Mouse (Mus musculus): ENCODE results near the gene Gm45015. TPM values are rescaled to one million over a fixed set of nuclear protein-coding genes. Genes with fewer than 3 reads are reported as not detected.
A peak's percentile ranks its signal among the peaks of the same experiment; 100 is the strongest.

The Gm45015 gene
- polyA plus RNA-seq, 1 experiment from 2014 or later = not detected

DNA sequence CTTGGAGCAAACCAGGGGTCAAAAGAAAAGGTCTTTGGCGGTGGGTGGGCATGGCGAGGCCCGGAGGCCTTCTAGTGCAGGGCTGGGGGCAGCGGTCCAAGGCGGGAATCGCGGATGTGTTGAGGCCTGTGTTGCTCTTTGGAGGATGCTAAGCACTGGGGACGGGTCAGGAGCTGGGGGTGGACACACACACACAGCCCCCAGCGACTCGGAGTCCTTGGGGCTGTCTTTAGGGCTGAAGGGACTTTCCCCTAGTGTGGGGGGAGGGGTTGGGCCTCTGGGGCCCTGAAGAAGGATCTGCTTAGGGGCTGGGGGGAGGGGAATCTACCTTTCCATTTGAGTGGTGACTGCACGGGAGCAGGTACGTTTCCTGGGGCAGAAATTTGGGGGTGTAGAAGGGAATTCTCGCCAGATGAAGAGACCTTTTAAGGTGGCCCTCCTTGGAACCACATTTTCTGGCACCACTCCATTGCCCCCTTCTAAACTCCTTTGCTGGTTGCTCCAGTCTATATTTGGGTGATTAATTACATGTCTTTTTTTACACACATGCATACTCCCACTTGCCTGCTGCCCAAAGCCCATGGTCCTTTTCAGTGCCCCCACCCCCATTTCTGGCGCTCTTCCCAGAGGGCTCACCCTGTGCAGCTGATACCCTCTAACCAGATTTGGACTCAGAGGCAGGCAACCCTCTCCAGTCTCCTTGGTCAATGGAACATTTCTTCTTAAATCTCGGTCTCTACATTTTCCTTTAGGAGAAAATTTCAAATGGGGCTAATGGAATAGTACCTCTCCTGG is 6.5 kb upstream of the Gm45015 start:
- whole genome bisulfite sequencing = 21% methylated on average over 15 of the region's 15 CpGs
- peak overlapping the region; percentile 76 for H3K9ac ChIP-seq (replicated peaks; ENCODE audit: low read length)
- no peaks in the 10 kb centered on the region for H3K4me1 ChIP-seq (ENCODE audit: control insufficient read depth, insufficient read depth, low read length)
- no peak overlapping the region for H3K27ac ChIP-seq (replicated peaks; ENCODE audit: low read depth, low read length)
- H3K27me3 ChIP-seq (ENCODE audit: control insufficient read depth, insufficient read depth, low read length) = no peaks in the 10 kb centered on the region
- peak overlapping the region; percentile 56 for H3K4me3 ChIP-seq (ENCODE audit: low read depth, low read length)
- ATAC-seq (replicated peaks; ENCODE audit: insufficient number of reproducible peaks, low FRiP score, low TSS enrichment, low read depth) (peak; percentile 70), DNase-seq (ENCODE audit: low spot score) (peak; percentile 9)
- H3K9me3 ChIP-seq (replicated peaks; ENCODE audit: control insufficient read depth, low read length) = no peaks in the 10 kb centered on the region
- H3K36me3 ChIP-seq (replicated peaks; ENCODE audit: control insufficient read depth, insufficient read depth, low read depth, low read length) = no peaks in the 10 kb centered on the region
- H3K4me2 ChIP-seq (ENCODE audit: low read depth, low read length) = peak overlapping the region; percentile 58

GRCm38 (mm10) chrX:73342483-73342895 is 5.8 kb upstream of the Gm45015 start, which contains the start of gene Zfp275:
Zfp275 (plus strand) TSS chrX:73342621.
- WGBS = 18% methylated on average over 37 of the region's 37 CpGs
- DNase-seq (ENCODE audit: low spot score) = peak; percentile 80

GRCm38 (mm10) chrX:73342068-73342467 is 5.4 kb upstream of the Gm45015 start:
- Histone ChIP-seq H3K27ac (replicated peaks; ENCODE audit: low read depth, low read length) (no peak overlapping the region), H3K4me2 (ENCODE audit: low read depth, low read length) (no peak overlapping the region), H3K4me1 (ENCODE audit: control insufficient read depth, insufficient read depth, low read length) (no peaks in the 10 kb centered on the region), H3K9ac (replicated peaks; ENCODE audit: low read length) (no peak overlapping the region), H3K27me3 (ENCODE audit: control insufficient read depth, insufficient read depth, low read length) (no peaks in the 10 kb centered on the region), H3K9me3 (replicated peaks; ENCODE audit: control insufficient read depth, low read length) (no peaks in the 10 kb centered on the region), H3K36me3 (replicated peaks; ENCODE audit: control insufficient read depth, insufficient read depth, low read depth, low read length) (no peaks in the 10 kb centered on the region), H3K4me3 (ENCODE audit: low read depth, low read length) (peak overlapping the region; percentile 56)
- ATAC-seq (replicated peaks; ENCODE audit: insufficient number of reproducible peaks, low FRiP score, low TSS enrichment, low read depth) (peak; percentile 12; the same call in 1 of the 2 replicates), DNase-seq (ENCODE audit: low spot score) (no peak)
- 40% methylated on average over 3 of the region's 3 CpGs for WGBS

More at GRCm38 (mm10) chrX:73342483-73342895, 5.8 kb upstream of the Gm45015 start, which contains the start of gene Zfp275:
- Histone ChIP-seq H3K36me3 (replicated peaks; ENCODE audit: control insufficient read depth, insufficient read depth, low read depth, low read length) (no peaks in the 10 kb centered on the region), H3K9me3 (replicated peaks; ENCODE audit: control insufficient read depth, low read length) (no peaks in the 10 kb centered on the region), H3K4me1 (ENCODE audit: control insufficient read depth, insufficient read depth, low read length) (no peaks in the 10 kb centered on the region), H3K9ac (replicated peaks; ENCODE audit: low read length) (peak within 1 kb of the TSS; percentile 76), H3K4me2 (ENCODE audit: low read depth, low read length) (peak within 1 kb of the TSS; percentile 58), H3K27ac (replicated peaks; ENCODE audit: low read depth, low read length) (0 out of 2 replicates have a peak within 1 kb of the TSS, but pooled peaks have one; percentile 35), H3K27me3 (ENCODE audit: control insufficient read depth, insufficient read depth, low read length) (no peaks in the 10 kb centered on the region), H3K4me3 (ENCODE audit: low read depth, low read length) (peak within 1 kb of the TSS; percentile 56)
- peak; percentile 97 for ATAC-seq (replicated peaks; ENCODE audit: insufficient number of reproducible peaks, low FRiP score, low TSS enrichment, low read depth)

GRCm38 (mm10) chrX:73341473-73341872 is 4.8 kb upstream of the Gm45015 start:
- no peak for DNase-seq (ENCODE audit: low spot score)
- Histone ChIP-seq H3K4me1 (ENCODE audit: control insufficient read depth, insufficient read depth, low read length) (no peaks in the 10 kb centered on the region), H3K9ac (replicated peaks; ENCODE audit: low read length) (no peak overlapping the region), H3K27me3 (ENCODE audit: control insufficient read depth, insufficient read depth, low read length) (no peaks in the 10 kb centered on the region), H3K4me2 (ENCODE audit: low read depth, low read length) (no peak overlapping the region), H3K9me3 (replicated peaks; ENCODE audit: control insufficient read depth, low read length) (no peaks in the 10 kb centered on the region), H3K4me3 (ENCODE audit: low read depth, low read length) (no peak overlapping the region), H3K36me3 (replicated peaks; ENCODE audit: control insufficient read depth, insufficient read depth, low read depth, low read length) (no peaks in the 10 kb centered on the region), H3K27ac (replicated peaks; ENCODE audit: low read depth, low read length) (no peak overlapping the region)
- 64% methylated on average over 1 of the region's 1 CpGs for WGBS
- no peak for ATAC-seq (replicated peaks; ENCODE audit: insufficient number of reproducible peaks, low FRiP score, low TSS enrichment, low read depth)

DNA sequence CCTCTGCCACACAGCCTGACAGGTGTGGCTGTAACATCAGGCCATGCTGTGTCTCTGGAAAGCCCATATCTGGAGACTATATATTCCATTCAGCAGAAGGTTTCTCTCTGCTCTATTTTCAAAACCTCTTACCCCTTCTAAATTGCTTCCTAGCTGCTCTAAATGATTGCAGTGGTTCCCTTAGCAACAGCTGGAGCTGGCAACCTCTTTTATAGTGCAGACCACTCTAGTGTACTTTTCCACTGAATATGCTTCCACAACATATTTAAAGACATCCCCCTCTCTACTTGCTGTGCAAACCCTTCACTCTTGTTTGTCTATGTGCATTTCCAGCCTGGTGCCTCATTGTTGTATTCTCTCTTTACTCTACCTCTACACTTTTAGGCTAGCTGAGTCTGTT is 3.1 kb downstream of the Gm45015 start:
- H3K4me3 ChIP-seq (ENCODE audit: low read depth, low read length) = no peak overlapping the region
- H3K36me3 ChIP-seq (replicated peaks; ENCODE audit: control insufficient read depth, insufficient read depth, low read depth, low read length) = no peaks in the 10 kb centered on the region

DNA sequence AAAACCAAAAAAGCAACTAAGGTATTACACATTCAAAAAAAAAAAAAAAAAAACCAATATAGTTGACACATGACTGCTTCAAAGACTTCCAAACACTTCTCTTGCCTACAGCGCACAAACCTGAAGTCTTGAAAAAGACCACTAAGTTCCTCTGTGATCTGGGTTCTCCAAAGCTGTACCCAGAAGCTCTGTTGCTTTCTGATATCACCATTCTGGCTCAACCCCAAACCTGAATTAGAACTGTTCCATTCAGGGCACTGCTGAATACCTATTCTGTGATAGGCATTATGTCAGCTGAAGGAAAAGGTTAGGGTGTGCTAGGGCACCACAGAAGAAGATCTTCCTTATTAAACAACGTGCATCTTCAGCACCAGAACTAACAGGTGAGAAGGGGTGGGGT is 9.4 kb downstream of the Gm45015 start:
- no peak overlapping the region for H3K4me2 ChIP-seq (ENCODE audit: low read depth, low read length)
- H3K4me3 ChIP-seq (ENCODE audit: low read depth, low read length) = no peak overlapping the region
- 65% methylated on average over 2 of the region's 2 CpGs for WGBS
- ATAC-seq (replicated peaks; ENCODE audit: insufficient number of reproducible peaks, low FRiP score, low TSS enrichment, low read depth) = no peak
- DNase-seq (ENCODE audit: low spot score) = no peak
- H3K9me3 ChIP-seq (replicated peaks; ENCODE audit: control insufficient read depth, low read length) = no peaks in the 10 kb centered on the region
- H3K36me3 ChIP-seq (replicated peaks; ENCODE audit: control insufficient read depth, insufficient read depth, low read depth, low read length) = no peaks in the 10 kb centered on the region
- H3K27me3 ChIP-seq (ENCODE audit: control insufficient read depth, insufficient read depth, low read length) = no peaks in the 10 kb centered on the region
- no peak overlapping the region for H3K9ac ChIP-seq (replicated peaks; ENCODE audit: low read length)
- H3K4me1 ChIP-seq (ENCODE audit: control insufficient read depth, insufficient read depth, low read length) = no peaks in the 10 kb centered on the region
- H3K27ac ChIP-seq (replicated peaks; ENCODE audit: low read depth, low read length) = no peak overlapping the region

More for the DNA sequence above, 3.1 kb downstream of the Gm45015 start:
- ATAC-seq (replicated peaks; ENCODE audit: insufficient number of reproducible peaks, low FRiP score, low TSS enrichment, low read depth) = no peak
- Histone ChIP-seq H3K27me3 (ENCODE audit: control insufficient read depth, insufficient read depth, low read length) (no peaks in the 10 kb centered on the region), H3K4me2 (ENCODE audit: low read depth, low read length) (no peak overlapping the region), H3K4me1 (ENCODE audit: control insufficient read depth, insufficient read depth, low read length) (no peaks in the 10 kb centered on the region), H3K9ac (replicated peaks; ENCODE audit: low read length) (no peak overlapping the region), H3K27ac (replicated peaks; ENCODE audit: low read depth, low read length) (no peak overlapping the region), H3K9me3 (replicated peaks; ENCODE audit: control insufficient read depth, low read length) (no peaks in the 10 kb centered on the region)
- no peak for DNase-seq (ENCODE audit: low spot score)

DNA sequence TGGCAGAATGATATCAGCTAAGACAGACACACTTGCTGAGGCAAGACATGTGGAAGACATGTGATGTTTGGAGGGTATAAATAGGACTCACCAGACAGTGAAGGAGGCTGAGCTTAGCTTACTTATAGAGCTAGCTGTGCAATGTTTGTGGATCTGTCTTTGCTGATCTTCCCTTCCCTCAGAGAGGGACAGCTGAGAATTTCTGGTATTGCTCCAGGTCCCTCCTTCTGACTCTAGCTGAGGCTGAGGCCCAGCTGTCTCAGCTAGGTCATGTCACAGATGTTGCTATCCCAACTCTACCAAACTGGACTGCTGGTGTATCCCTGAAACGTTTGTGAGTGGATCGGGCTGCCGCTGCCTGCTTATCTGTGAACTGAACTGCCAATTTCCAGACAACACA is 15.6 kb downstream of the Gm45015 start:
- DNase-seq (ENCODE audit: low spot score) = no peak
- Histone ChIP-seq H3K9me3 (replicated peaks; ENCODE audit: control insufficient read depth, low read length) (no peaks in the 10 kb centered on the region), H3K4me3 (ENCODE audit: low read depth, low read length) (no peak overlapping the region), H3K4me1 (ENCODE audit: control insufficient read depth, insufficient read depth, low read length) (no peaks in the 10 kb centered on the region), H3K27ac (replicated peaks; ENCODE audit: low read depth, low read length) (no peak overlapping the region), H3K4me2 (ENCODE audit: low read depth, low read length) (no peak overlapping the region), H3K9ac (replicated peaks; ENCODE audit: low read length) (no peak overlapping the region), H3K36me3 (replicated peaks; ENCODE audit: control insufficient read depth, insufficient read depth, low read depth, low read length) (no peaks in the 10 kb centered on the region), H3K27me3 (ENCODE audit: control insufficient read depth, insufficient read depth, low read length) (no peaks in the 10 kb centered on the region)
- 60% methylated on average over 3 of the region's 3 CpGs for WGBS
- no peak for ATAC-seq (replicated peaks; ENCODE audit: insufficient number of reproducible peaks, low FRiP score, low TSS enrichment, low read depth)

- 44% methylated on average over 3 of the region's 3 CpGs for WGBS
- ATAC-seq (replicated peaks; ENCODE audit: insufficient number of reproducible peaks, low FRiP score, low TSS enrichment, low read depth) (no peak), DNase-seq (ENCODE audit: low spot score) (peak; percentile 50)
- Histone ChIP-seq H3K27me3 (ENCODE audit: control insufficient read depth, insufficient read depth, low read length) (no peaks in the 10 kb centered on the region), H3K4me2 (ENCODE audit: low read depth, low read length) (no peak overlapping the region), H3K27ac (replicated peaks; ENCODE audit: low read depth, low read length) (no peak overlapping the region), H3K9ac (replicated peaks; ENCODE audit: low read length) (no peak overlapping the region), H3K4me1 (ENCODE audit: control insufficient read depth, insufficient read depth, low read length) (no peaks in the 10 kb centered on the region), H3K9me3 (replicated peaks; ENCODE audit: control insufficient read depth, low read length) (no peaks in the 10 kb centered on the region), H3K4me3 (ENCODE audit: low read depth, low read length) (no peak overlapping the region), H3K36me3 (replicated peaks; ENCODE audit: control insufficient read depth, insufficient read depth, low read depth, low read length) (no peaks in the 10 kb centered on the region)
Observed at GRCm38 (mm10) chrX:73312522-73312921, 24.1 kb downstream of the Gm45015 start.
